Mouse (Mus musculus) hindbrain, postnatal 0 days (tissue): ENCODE data around the gene Zxdc. TPM values are rescaled to one million over a fixed set of nuclear protein-coding genes. Genes with fewer than 3 reads are reported as not detected.
A peak's percentile ranks its signal among the peaks of the same experiment; 100 is the strongest.

Source experiments
- ATAC-seq: fragments of 200-750 bp; cut with Nextera tagmentation; 2 replicates; pipeline ENCODE4 v1.8.0; 2017; ENCODE audit warnings: mild to moderate bottlenecking, moderate TSS enrichment, moderate library complexity
- DNase-seq: peaks from one replicate; pipeline ENCODE4 v3.0.0-alpha.2; 2015; ENCODE audit warnings: low spot score
- H3K27ac ChIP-seq: fragments of 300-500 bp; sonication (generic); 2 replicates; pipeline ENCODE4 v1.5.1; 2014; ENCODE audit warnings: mild to moderate bottlenecking
- H3K27me3 ChIP-seq: fragments of 300-500 bp; sonication (generic); 2 replicates; pipeline ENCODE4 v1.6.1; 2014; ENCODE audit warnings: low read length, mixed read lengths; ENCODE audit not compliant: insufficient read depth
- H3K36me3 ChIP-seq: fragments of 300-500 bp; sonication (generic); 2 replicates; pipeline ENCODE4 v1.6.1; 2014; ENCODE audit warnings: low read length, mixed read lengths; ENCODE audit not compliant: insufficient read depth
- H3K4me1 ChIP-seq: fragments of 300-500 bp; sonication (generic); 2 replicates; pipeline ENCODE4 v1.6.1; 2014; ENCODE audit warnings: antibody characterized with exemption, low read length, mixed read lengths; ENCODE audit not compliant: insufficient read depth
- H3K4me2 ChIP-seq: fragments of 300-500 bp; sonication (generic); 2 replicates; pipeline ENCODE4 v1.6.1; 2014; ENCODE audit warnings: low read depth, mild to moderate bottlenecking, low read length, moderate library complexity, mixed read lengths
- H3K4me3 ChIP-seq: fragments of 300-500 bp; sonication (generic); 2 replicates; pipeline ENCODE4 v1.5.1; 2014; ENCODE audit warnings: low read length
- H3K9ac ChIP-seq: fragments of 300-500 bp; sonication (generic); replicated peaks from 2 replicates; pipeline ENCODE4 v1.6.1; 2014; ENCODE audit warnings: mild to moderate bottlenecking, low read length, moderate library complexity, mixed read lengths
- H3K9me3 ChIP-seq: fragments of 300-500 bp; sonication (generic); 2 replicates; pipeline ENCODE4 v1.6.1; 2016; ENCODE audit warnings: low read length, mixed read lengths
- CTCF ChIP-seq: IDR thresholded peaks from 2 replicates; pipeline ENCODE4 v1.5.1; 2016; ENCODE audit warnings: antibody characterized with exemption, control low read depth, low read depth
- WGBS: fragments of 180-500 bp; shearing (Covaris S2); extraction: QIAGEN DNeasy Blood & Tissue Kit; methylation state at CpG from one replicate; pipeline ENCODE4 v1.1.7; 2014; 5-methylcytosine and 5-hydroxymethylcytosine counted together
- polyA plus RNA-seq: library from polyadenylated mRNA; unstranded; fragments of >200 nt; fragmentation: Nextera tagmentation; extraction: Ambion mirVana; gene quantifications from 2 replicates; pipeline ENCODE4 v1.2.1, GENCODE M21; 2015
- total RNA-seq: library from RNA; depleted of rRNA; stranded (reverse); fragments of >200 nt; gene quantifications from 2 replicates; pipeline ENCODE4 v1.2.3, GENCODE M21; 2014

Zxdc gene
- total and polyA plus RNA-seq, 2 experiments from 2014 or later, result 7.4 to 49.7 TPM

DNA sequence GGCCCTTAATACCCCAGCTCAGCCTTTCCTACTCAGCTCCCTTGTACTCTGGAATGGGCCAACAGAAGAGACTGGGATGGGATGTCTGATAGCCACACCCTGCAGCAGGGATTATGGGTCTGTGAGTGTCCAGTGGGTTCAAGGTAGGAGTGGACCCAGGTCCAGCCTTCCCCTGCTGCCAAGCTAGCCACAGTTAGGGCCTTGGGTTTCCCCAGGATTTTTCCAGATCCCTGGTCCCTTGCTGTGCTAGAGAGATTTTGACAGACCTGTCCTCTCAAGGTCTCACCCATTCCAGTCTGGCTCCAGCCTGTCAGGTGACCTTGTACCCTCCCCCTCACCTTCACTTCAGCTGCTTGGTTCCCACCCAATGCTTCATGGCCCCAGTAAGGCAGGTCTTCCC lies 39.3 kb downstream of the Zxdc start:
- ATAC-seq (no peak), DNase-seq (no peak)
- Histone ChIP-seq H3K27ac (no peak overlapping the region), H3K4me1 (no peaks in the 10 kb centered on the region), H3K4me3 (no peak overlapping the region), H3K36me3 (peaks cover 13% of the 10 kb centered on the region; the same call in 1 of the 2 replicates), H3K9me3 (no peaks in the 10 kb centered on the region), H3K4me2 (no peak overlapping the region), H3K27me3 (no peaks in the 10 kb centered on the region), H3K9ac (no peak overlapping the region)
- TF ChIP-seq CTCF, result no peak

- no peak overlapping the region for H3K4me3 ChIP-seq
- no peaks in the 10 kb centered on the region for H3K4me1 ChIP-seq
- H3K9ac ChIP-seq, result no peak overlapping the region
- DNase-seq, result no peak
- no peak overlapping the region for H3K4me2 ChIP-seq
- TF ChIP-seq CTCF, result no peak
- ATAC-seq, result no peak
- H3K27me3 ChIP-seq, result no peaks in the 10 kb centered on the region
- no peaks in the 10 kb centered on the region for H3K9me3 ChIP-seq
- WGBS, result 71% methylated on average over 1 of the region's 1 CpGs
- H3K36me3 ChIP-seq, result no peaks in the 10 kb centered on the region
- no peak overlapping the region for H3K27ac ChIP-seq
Measured at GRCm38 (mm10) chr6:90410972-90411371, 41.7 kb downstream of the Zxdc start.

- Histone ChIP-seq H3K9me3 (no peaks in the 10 kb centered on the region), H3K27ac (no peak overlapping the region), H3K36me3 (no peaks in the 10 kb centered on the region), H3K4me3 (no peak overlapping the region), H3K9ac (no peak overlapping the region), H3K4me2 (no peak overlapping the region), H3K4me1 (no peaks in the 10 kb centered on the region), H3K27me3 (no peaks in the 10 kb centered on the region)
- DNase-seq, result no peak
- WGBS, result 82% methylated on average over 7 of the region's 7 CpGs
- no peak for ATAC-seq
- no peak for TF ChIP-seq CTCF
Measured at GRCm38 (mm10) chr6:90411926-90412325, 42.6 kb downstream of the Zxdc start.

DNA sequence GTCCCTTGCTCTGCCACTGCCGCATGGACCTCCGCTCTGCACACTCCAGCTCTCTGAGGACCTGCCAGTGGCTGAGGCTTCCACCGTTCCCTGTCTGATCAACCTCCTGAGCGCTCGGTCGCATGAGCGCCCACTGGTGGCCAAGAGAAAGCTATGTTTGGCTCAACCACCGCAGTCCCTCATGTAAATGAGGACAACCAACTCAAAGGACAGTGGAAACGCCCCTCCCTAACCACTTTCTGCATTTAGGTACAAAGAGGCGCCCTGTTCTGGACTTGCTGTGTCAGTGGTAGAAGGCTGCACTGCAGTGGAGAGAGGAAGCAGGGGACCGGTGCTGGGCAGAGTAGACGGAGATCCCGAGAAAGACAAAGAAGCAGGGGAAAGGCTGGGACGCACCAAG lies 53.3 kb downstream of the Zxdc start:
- no peak overlapping the region; the same call in 1 of the 2 replicates for H3K9ac ChIP-seq
- no peaks in the 10 kb centered on the region for H3K27me3 ChIP-seq
- H3K27ac ChIP-seq, result peak overlapping the region; percentile 57
- 1% methylated on average over 14 of the region's 14 CpGs for WGBS
- H3K4me2 ChIP-seq, result peak overlapping the region; percentile 35
- H3K4me3 ChIP-seq, result no peak overlapping the region
- DNase-seq, result peak; percentile 93
- peak; percentile 94 for ATAC-seq
- no peaks in the 10 kb centered on the region for H3K4me1 ChIP-seq
- peak; percentile 96 for TF ChIP-seq CTCF
- H3K36me3 ChIP-seq, result no peaks in the 10 kb centered on the region
- no peaks in the 10 kb centered on the region for H3K9me3 ChIP-seq

GRCm38 (mm10) chr6:90425361-90425760 lies 56.1 kb downstream of the Zxdc start:
- WGBS, result 81% methylated on average over 3 of the region's 3 CpGs
- no peak for DNase-seq
- no peak overlapping the region for H3K27ac ChIP-seq
- ATAC-seq, result no peak
- no peak overlapping the region for H3K4me2 ChIP-seq
- H3K4me1 ChIP-seq, result 0 out of 2 replicates have a peak, but pooled peaks cover 4% of the 10 kb centered on the region
- H3K4me3 ChIP-seq, result no peak overlapping the region
- H3K9ac ChIP-seq, result no peak overlapping the region
- no peaks in the 10 kb centered on the region for H3K9me3 ChIP-seq
- TF ChIP-seq CTCF, result no peak
- H3K36me3 ChIP-seq, result no peaks in the 10 kb centered on the region
- H3K27me3 ChIP-seq, result no peaks in the 10 kb centered on the region

DNA sequence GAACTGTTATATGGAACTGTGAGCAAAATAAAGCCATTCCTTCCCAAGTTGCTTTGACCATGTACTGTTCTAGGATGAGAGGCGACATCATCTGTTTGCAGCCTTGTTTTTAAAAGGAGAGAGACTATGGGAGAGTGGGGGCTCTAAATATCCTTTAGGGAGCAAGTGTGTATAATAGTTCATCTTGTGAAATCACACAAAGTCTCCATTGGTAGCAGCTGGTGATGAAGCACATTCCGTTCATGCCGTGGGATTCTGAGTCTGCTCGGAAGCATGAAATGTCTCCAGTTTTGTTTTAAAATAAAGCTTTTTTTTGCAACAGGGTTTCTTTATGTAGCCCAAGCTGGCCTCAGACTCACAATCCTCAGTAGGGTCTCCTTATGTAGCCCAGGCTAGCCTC lies 56.7 kb downstream of the Zxdc start:
- ATAC-seq (no peak), DNase-seq (no peak)
- WGBS, result 83% methylated on average over 4 of the region's 4 CpGs
- no peak overlapping the region for H3K4me2 ChIP-seq
- H3K9me3 ChIP-seq, result no peaks in the 10 kb centered on the region
- no peaks in the 10 kb centered on the region for H3K36me3 ChIP-seq
- no peak for TF ChIP-seq CTCF
- H3K4me1 ChIP-seq, result 0 out of 2 replicates have a peak, but pooled peaks cover 4% of the 10 kb centered on the region
- H3K4me3 ChIP-seq, result no peak overlapping the region
- no peaks in the 10 kb centered on the region for H3K27me3 ChIP-seq
- no peak overlapping the region for H3K27ac ChIP-seq
- H3K9ac ChIP-seq, result no peak overlapping the region

- peak; percentile 81 for TF ChIP-seq CTCF
- ATAC-seq (peak; percentile 91), DNase-seq (peak; percentile 81)
- H3K9me3 ChIP-seq, result no peaks in the 10 kb centered on the region
- H3K4me3 ChIP-seq, result peak within 1 kb of the TSS; percentile 36
- H3K27me3 ChIP-seq, result no peaks in the 10 kb centered on the region
- H3K36me3 ChIP-seq, result no peaks in the 10 kb centered on the region
- H3K27ac ChIP-seq, result peak within 1 kb of the TSS; percentile 81
- peak within 1 kb of the TSS; percentile 82 for H3K4me2 ChIP-seq
- WGBS, result under 1% methylated on average over 31 of the region's 31 CpGs
- peak within 1 kb of the TSS; percentile 53 for H3K9ac ChIP-seq
- 0 out of 2 replicates have a peak, but pooled peaks cover 4% of the 10 kb centered on the region for H3K4me1 ChIP-seq
Measured at GRCm38 (mm10) chr6:90428380-90428974, 59.2 kb downstream of the Zxdc start, which contains the start of gene Cfap100. TSS of gene Cfap100 (minus strand) at chr6:90428797.
